Mouse (Mus musculus): ENCODE measurements around the gene Nadk.

- no peak; the same call in none of the 2 replicates for TF ChIP-seq POLR2A (IDR thresholded peaks at IDR 0.05; ENCODE audit: low read depth, low read length)
- TF ChIP-seq CTCF (IDR thresholded peaks at IDR 0.05; ENCODE audit: borderline replicate concordance, insufficient read depth, low read length) = no peak
Observed at GRCm38 (mm10) chr4:155564315-155565069, 2.3 kb downstream of the Nadk start.
